Mouse (Mus musculus) CH12.LX (cell line): ENCODE data around the gene Phc1.

ENCODE experiments used
- CTCF ChIP-seq, 2 experiments: IDR thresholded peaks in 1 of 2; conservative IDR thresholded peaks in 1 of 2; 2 replicates each; pipeline ENCODE4 v1.5.1; 2011 to 2012; ENCODE audit warnings: low read depth in 2 of 2, low read length in 2 of 2, improper control_type of control experiment in 1 of 2, inconsistent platforms in 1 of 2, mild to moderate bottlenecking in 1 of 2, moderate library complexity in 1 of 2
- HCFC1 ChIP-seq: IDR thresholded peaks from 2 replicates; pipeline ENCODE4 v1.6.1; 2012; ENCODE audit warnings: low read depth, mild to moderate bottlenecking, inconsistent platforms, low read length, improper control_type of control experiment
- POLR2A ChIP-seq: IDR thresholded peaks from 2 replicates; pipeline ENCODE4 v1.6.1; 2011; ENCODE audit warnings: low read depth, mild to moderate bottlenecking, improper control_type of control experiment, low read length

DNA sequence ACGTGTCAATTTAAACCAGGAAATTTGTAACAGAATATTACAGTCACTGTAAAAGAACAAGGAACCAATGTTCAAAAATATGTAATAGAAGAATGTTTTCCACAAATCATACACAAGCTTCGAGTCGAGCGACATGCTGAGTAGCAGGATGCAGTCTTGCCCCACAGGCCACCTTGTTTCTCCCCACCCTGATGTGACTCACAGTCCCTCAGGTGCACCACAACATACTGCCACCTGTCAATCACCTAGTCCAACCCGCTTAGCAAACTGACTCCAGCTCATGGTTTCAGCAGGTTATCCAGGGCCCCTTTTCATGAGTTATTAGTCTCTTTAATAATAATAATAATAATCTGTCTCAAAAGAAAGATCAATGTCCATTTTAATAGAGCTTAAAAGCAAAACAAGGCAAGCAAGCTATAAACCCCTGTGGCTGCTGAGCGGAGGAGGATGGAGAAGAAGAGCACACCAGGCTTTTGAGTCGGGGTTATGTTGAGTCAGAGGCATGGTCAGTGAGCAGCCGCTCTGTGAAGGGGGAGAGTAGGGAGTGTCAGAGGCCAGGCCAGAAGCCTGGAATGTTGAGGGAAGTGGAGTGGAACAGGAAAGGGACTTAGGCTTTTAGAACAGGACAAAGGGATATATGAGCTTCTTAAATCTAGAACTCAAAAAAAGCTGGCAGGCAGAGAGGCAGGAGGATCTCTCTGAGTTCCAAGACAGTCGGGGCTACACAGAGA lies 4.2 kb upstream of the Phc1 start:
- no peak for TF ChIP-seq CTCF (conservative IDR thresholded peaks at IDR 0.05 in 1 of 2, IDR thresholded peaks at IDR 0.05 in 1 of 2; ENCODE audit: low read depth in 2 of 2, low read length in 2 of 2)
- no peak for TF ChIP-seq HCFC1
- no peak for TF ChIP-seq POLR2A
